Mouse (Mus musculus) adrenal gland, postnatal 25 days (tissue): ENCODE data around the gene Cxcr4. TPM values are rescaled to one million over a fixed set of nuclear protein-coding genes. Genes with fewer than 3 reads are reported as not detected.

Experiments used
- DNase-seq: peaks from one replicate; pipeline ENCODE4 v3.0.0; 2021; ENCODE audit warnings: mixed read lengths
- total RNA-seq: library from RNA; stranded (reverse); gene quantifications from 2 replicates; pipeline ENCODE4 v1.2.3, GENCODE M21; 2021

Gene Cxcr4
- total RNA-seq, 1 experiment from 2014 or later: 11.4 TPM

GRCm38 (mm10) chr1:128569992-128570648, 22.0 kb downstream of the Cxcr4 start:
- DNase-seq: no peak

- DNase-seq: no peak
Measured at GRCm38 (mm10) chr1:128567224-128568197, 24.6 kb downstream of the Cxcr4 start.

GRCm38 (mm10) chr1:128563905-128564304, 28.2 kb downstream of the Cxcr4 start:
- DNase-seq: no peak

GRCm38 (mm10) chr1:128561325-128561874, 30.7 kb downstream of the Cxcr4 start:
- no peak for DNase-seq

GRCm38 (mm10) chr1:128560452-128561324, 31.4 kb downstream of the Cxcr4 start:
- DNase-seq: no peak

- DNase-seq: no peak
Measured at GRCm38 (mm10) chr1:128557953-128558352, 34.1 kb downstream of the Cxcr4 start.

GRCm38 (mm10) chr1:128552545-128552944, 39.5 kb downstream of the Cxcr4 start:
- DNase-seq: no peak

GRCm38 (mm10) chr1:128551743-128552397, 40.2 kb downstream of the Cxcr4 start:
- no peak for DNase-seq

GRCm38 (mm10) chr1:128549442-128549841, 42.7 kb downstream of the Cxcr4 start:
- DNase-seq: no peak

- DNase-seq: no peak
Measured at GRCm38 (mm10) chr1:128549007-128549406, 43.1 kb downstream of the Cxcr4 start.

- no peak for DNase-seq
Measured at GRCm38 (mm10) chr1:128548220-128548998, 43.7 kb downstream of the Cxcr4 start.

GRCm38 (mm10) chr1:128545672-128546071, 46.4 kb downstream of the Cxcr4 start:
- DNase-seq: no peak

GRCm38 (mm10) chr1:128543137-128543536, 49.0 kb downstream of the Cxcr4 start:
- DNase-seq: no peak

GRCm38 (mm10) chr1:128542555-128542954, 49.5 kb downstream of the Cxcr4 start:
- DNase-seq: no peak

GRCm38 (mm10) chr1:128540213-128540612, 51.9 kb downstream of the Cxcr4 start:
- DNase-seq: no peak

GRCm38 (mm10) chr1:128539555-128539954, 52.5 kb downstream of the Cxcr4 start:
- no peak for DNase-seq
